Mouse (Mus musculus): ENCODE measurements around the gene Acot12.

DNA sequence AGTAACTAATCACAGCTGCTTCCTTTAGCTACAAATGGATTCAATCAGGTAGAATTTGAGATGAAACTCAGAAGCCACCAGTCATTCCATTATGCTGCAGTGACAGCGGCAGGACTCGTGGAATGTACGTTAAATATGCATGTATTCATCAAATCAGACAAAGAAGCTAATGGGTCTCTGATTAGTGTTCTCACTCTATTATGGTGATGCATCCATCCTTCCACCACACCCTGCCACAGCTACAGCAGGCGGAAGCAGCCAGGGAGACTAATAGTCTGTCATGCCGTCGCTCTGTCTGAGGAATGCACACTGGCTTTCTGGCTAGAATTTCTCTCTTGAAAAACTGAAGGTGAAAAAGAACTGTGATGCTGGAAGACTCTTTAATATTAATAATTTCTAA, 54.7 kb downstream of the Acot12 start:
- no peak for TF ChIP-seq CTCF (IDR thresholded peaks at IDR 0.05; ENCODE audit: borderline replicate concordance, extremely low read depth, insufficient read depth, insufficient read length)
- no peak for TF ChIP-seq POLR2A (IDR thresholded peaks at IDR 0.05; ENCODE audit: borderline replicate concordance, extremely low read depth, insufficient read depth, insufficient read length, poor library complexity, severe bottlenecking)

Data from brain, embryonic 14.5 days (tissue).